Mouse (Mus musculus): ENCODE measurements around the gene Pax2. TPM values are rescaled to one million over a fixed set of nuclear protein-coding genes. Genes with fewer than 3 reads are reported as not detected.

Gene Pax2
- polyA plus RNA-seq, 1 experiment from 2014 or later, result not detected

Small RNAs within 50 kb of the gene (microRNA-seq; reads per million reads assigned to microRNA genes)
- gene Mir6405 (ENCODE audit: borderline number of aligned reads), result not detected

Other genes starting within 250 kb of the Pax2 start
- gene Sec31b, start 210.2 kb upstream of the Pax2 start, polyA plus RNA-seq (2014; fragmentation: Nextera tagmentation; extraction: Ambion mirVana), result 1.1 and 1.2 TPM in 2 replicates
- gene Gm20538, start 203.2 kb upstream of the Pax2 start, polyA plus RNA-seq (2014; fragmentation: Nextera tagmentation; extraction: Ambion mirVana), result not detected in 2 replicates
- gene Ndufb8, start 200.6 kb upstream of the Pax2 start, polyA plus RNA-seq (2014; fragmentation: Nextera tagmentation; extraction: Ambion mirVana), result 826 and 917 TPM in 2 replicates
- gene Hif1an, start 193.2 kb upstream of the Pax2 start, polyA plus RNA-seq (2014; fragmentation: Nextera tagmentation; extraction: Ambion mirVana), result 24.6 and 25.5 TPM in 2 replicates
- 57.1 and 62.0 TPM in 2 replicates for gene Slf2, start 175.1 kb downstream of the Pax2 start, polyA plus RNA-seq (2014; fragmentation: Nextera tagmentation; extraction: Ambion mirVana)
- 1.0 and 1.4 TPM in 2 replicates for gene Sema4g, start 233.1 kb downstream of the Pax2 start, polyA plus RNA-seq (2014; fragmentation: Nextera tagmentation; extraction: Ambion mirVana)
- gene Twnk, start 249.6 kb downstream of the Pax2 start, polyA plus RNA-seq (2014; fragmentation: Nextera tagmentation; extraction: Ambion mirVana), result 14.2 and 14.8 TPM in 2 replicates